Mouse (Mus musculus): ENCODE results near the gene Coa5. TPM values are rescaled to one million over a fixed set of nuclear protein-coding genes. Genes with fewer than 3 reads are reported as not detected.

Coa5 gene
- polyA plus RNA-seq, 1 experiment from 2014 or later, result 41.4 TPM

GRCm38 (mm10) chr1:37419420-37419819 is 10.5 kb downstream of the Coa5 start:
- Histone ChIP-seq H3K9ac (no peak overlapping the region), H3K4me2 (no peak overlapping the region), H3K36me3 (peaks cover 26% of the 10 kb centered on the region), H3K27me3 (no peaks in the 10 kb centered on the region), H3K4me3 (no peak overlapping the region), H3K4me1 (no peaks in the 10 kb centered on the region), H3K9me3 (no peaks in the 10 kb centered on the region; the same call in 1 of the 2 replicates), H3K27ac (no peak overlapping the region)
- WGBS, result 94% methylated on average over 1 of the region's 1 CpGs
- no peak for ATAC-seq (ENCODE audit: borderline replicate concordance, extremely low read depth, low FRiP score, low TSS enrichment)

- 74% methylated on average over 1 of the region's 1 CpGs for whole genome bisulfite sequencing
- no peaks in the 10 kb centered on the region for H3K27me3 ChIP-seq
Observed at GRCm38 (mm10) chr1:37415394-37415793, 14.5 kb downstream of the Coa5 start.

GRCm38 (mm10) chr1:37409647-37410046 is 20.3 kb downstream of the Coa5 start:
- H3K36me3 ChIP-seq, result no peaks in the 10 kb centered on the region
- ATAC-seq (ENCODE audit: borderline replicate concordance, extremely low read depth, low FRiP score, low TSS enrichment), result no peak
- no peak overlapping the region for H3K9ac ChIP-seq
- no peak overlapping the region for H3K4me2 ChIP-seq
- H3K27me3 ChIP-seq, result no peaks in the 10 kb centered on the region
- no peaks in the 10 kb centered on the region for H3K9me3 ChIP-seq
- H3K4me1 ChIP-seq, result no peaks in the 10 kb centered on the region
- no peak overlapping the region for H3K4me3 ChIP-seq
- no peak overlapping the region for H3K27ac ChIP-seq

More at GRCm38 (mm10) chr1:37415394-37415793, 14.5 kb downstream of the Coa5 start:
- no peak overlapping the region for H3K27ac ChIP-seq
- H3K4me2 ChIP-seq, result no peak overlapping the region
- H3K4me3 ChIP-seq, result no peak overlapping the region
- H3K4me1 ChIP-seq, result no peaks in the 10 kb centered on the region
- no peak overlapping the region for H3K9ac ChIP-seq
- ATAC-seq (ENCODE audit: borderline replicate concordance, extremely low read depth, low FRiP score, low TSS enrichment), result no peak
- H3K36me3 ChIP-seq, result peaks cover 21% of the 10 kb centered on the region
- no peaks in the 10 kb centered on the region for H3K9me3 ChIP-seq

DNA sequence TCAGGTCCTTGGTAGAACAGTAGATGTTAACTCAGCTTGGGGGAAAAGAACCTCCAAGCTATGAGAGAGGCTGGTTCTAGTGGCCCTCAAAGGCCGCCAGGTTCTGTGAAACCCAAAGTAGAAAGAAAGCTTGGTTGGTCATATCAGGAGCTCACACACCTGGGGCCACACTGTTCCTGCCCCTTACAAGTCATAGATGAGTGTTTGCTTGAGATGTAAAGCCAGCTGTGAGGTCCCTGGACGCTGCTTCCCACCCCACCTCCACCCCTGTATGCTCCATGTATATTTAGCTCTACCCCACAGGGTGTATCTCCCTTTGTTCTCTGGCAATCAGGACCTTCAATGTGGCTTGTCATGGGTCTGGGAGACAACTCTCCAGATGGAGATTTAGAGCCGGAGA is 21.2 kb downstream of the Coa5 start:
- H3K27me3 ChIP-seq, result no peaks in the 10 kb centered on the region
- ATAC-seq (ENCODE audit: borderline replicate concordance, extremely low read depth, low FRiP score, low TSS enrichment), result no peak
- no peaks in the 10 kb centered on the region for H3K9me3 ChIP-seq
- WGBS, result 49% methylated on average over 3 of the region's 3 CpGs
- H3K27ac ChIP-seq, result no peak overlapping the region
- no peak overlapping the region for H3K9ac ChIP-seq
- H3K4me2 ChIP-seq, result no peak overlapping the region
- no peak overlapping the region for H3K4me3 ChIP-seq
- no peaks in the 10 kb centered on the region for H3K4me1 ChIP-seq
- H3K36me3 ChIP-seq, result no peaks in the 10 kb centered on the region

- ATAC-seq (ENCODE audit: borderline replicate concordance, extremely low read depth, low FRiP score, low TSS enrichment), result no peak
- Histone ChIP-seq H3K9ac (no peak overlapping the region), H3K27me3 (no peaks in the 10 kb centered on the region), H3K4me3 (no peak overlapping the region), H3K9me3 (no peaks in the 10 kb centered on the region), H3K4me1 (no peaks in the 10 kb centered on the region), H3K27ac (no peak overlapping the region), H3K36me3 (no peaks in the 10 kb centered on the region), H3K4me2 (no peak overlapping the region)
- WGBS, result 72% methylated on average over 8 of the region's 8 CpGs
Observed at GRCm38 (mm10) chr1:37408059-37408458, 21.8 kb downstream of the Coa5 start.

- no peaks in the 10 kb centered on the region for H3K36me3 ChIP-seq
- no peaks in the 10 kb centered on the region for H3K27me3 ChIP-seq
- H3K4me3 ChIP-seq, result no peak overlapping the region
- WGBS, result 79% methylated on average over 8 of the region's 8 CpGs
- no peak overlapping the region for H3K27ac ChIP-seq
- no peak overlapping the region for H3K4me2 ChIP-seq
- ATAC-seq (ENCODE audit: borderline replicate concordance, extremely low read depth, low FRiP score, low TSS enrichment), result no peak
- H3K9me3 ChIP-seq, result no peaks in the 10 kb centered on the region
- H3K4me1 ChIP-seq, result no peaks in the 10 kb centered on the region
- H3K9ac ChIP-seq, result no peak overlapping the region
Observed at GRCm38 (mm10) chr1:37407228-37407627, 22.7 kb downstream of the Coa5 start.

- ATAC-seq (ENCODE audit: borderline replicate concordance, extremely low read depth, low FRiP score, low TSS enrichment), result no peak
- Histone ChIP-seq H3K9me3 (no peaks in the 10 kb centered on the region), H3K4me2 (no peak overlapping the region), H3K27ac (no peak overlapping the region), H3K4me1 (no peaks in the 10 kb centered on the region), H3K36me3 (no peaks in the 10 kb centered on the region), H3K9ac (no peak overlapping the region), H3K27me3 (no peaks in the 10 kb centered on the region), H3K4me3 (no peak overlapping the region)
- WGBS, result 77% methylated on average over 2 of the region's 2 CpGs
Observed at GRCm38 (mm10) chr1:37405137-37405536, 24.8 kb downstream of the Coa5 start.

- H3K9me3 ChIP-seq, result no peaks in the 10 kb centered on the region
- no peak for ATAC-seq (ENCODE audit: borderline replicate concordance, extremely low read depth, low FRiP score, low TSS enrichment)
- H3K9ac ChIP-seq, result no peak overlapping the region
- no peak overlapping the region for H3K4me2 ChIP-seq
- H3K27me3 ChIP-seq, result no peaks in the 10 kb centered on the region
- H3K27ac ChIP-seq, result no peak overlapping the region
- 55% methylated on average over 4 of the region's 4 CpGs for WGBS
- no peaks in the 10 kb centered on the region for H3K36me3 ChIP-seq
- H3K4me3 ChIP-seq, result no peak overlapping the region
- H3K4me1 ChIP-seq, result 0 out of 2 replicates have a peak, but pooled peaks cover 9% of the 10 kb centered on the region
Observed at GRCm38 (mm10) chr1:37401687-37402086, 28.2 kb downstream of the Coa5 start.

GRCm38 (mm10) chr1:37399734-37400133 is 30.2 kb downstream of the Coa5 start:
- no peaks in the 10 kb centered on the region for H3K27me3 ChIP-seq
- 0 out of 2 replicates have a peak, but pooled peaks cover 9% of the 10 kb centered on the region for H3K4me1 ChIP-seq
- no peaks in the 10 kb centered on the region for H3K9me3 ChIP-seq
- ATAC-seq (ENCODE audit: borderline replicate concordance, extremely low read depth, low FRiP score, low TSS enrichment), result no peak
- WGBS, result 46% methylated on average over 8 of the region's 8 CpGs
- H3K36me3 ChIP-seq, result no peaks in the 10 kb centered on the region
- no peak overlapping the region for H3K9ac ChIP-seq
- H3K27ac ChIP-seq, result no peak overlapping the region
- H3K4me2 ChIP-seq, result no peak overlapping the region
- no peak overlapping the region for H3K4me3 ChIP-seq

DNA sequence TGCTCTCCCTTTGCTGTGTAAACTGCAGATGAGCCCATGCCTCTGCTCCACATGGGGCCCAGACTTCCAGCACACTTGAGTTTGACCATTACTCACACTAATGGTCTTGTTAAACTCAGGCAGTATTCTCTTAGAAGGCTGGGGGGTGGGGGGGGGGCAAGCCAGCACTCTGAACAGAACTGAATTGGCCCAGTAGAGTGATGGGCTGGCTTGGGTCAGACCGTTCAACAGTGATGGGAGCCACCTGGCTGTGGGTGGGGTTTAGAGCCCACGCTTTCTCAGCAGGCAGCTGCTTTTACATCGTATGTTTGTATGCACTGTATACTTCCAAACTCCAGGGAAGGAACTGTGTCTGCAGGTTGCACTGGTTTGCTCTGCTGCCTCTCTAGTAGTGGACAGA is 30.9 kb downstream of the Coa5 start:
- Histone ChIP-seq H3K4me2 (no peak overlapping the region), H3K27ac (no peak overlapping the region), H3K9me3 (no peaks in the 10 kb centered on the region), H3K4me3 (no peak overlapping the region), H3K27me3 (no peaks in the 10 kb centered on the region), H3K4me1 (0 out of 2 replicates have a peak, but pooled peaks cover 9% of the 10 kb centered on the region), H3K9ac (no peak overlapping the region), H3K36me3 (no peaks in the 10 kb centered on the region)
- 20% methylated on average over 3 of the region's 3 CpGs for WGBS
- no peak for ATAC-seq (ENCODE audit: borderline replicate concordance, extremely low read depth, low FRiP score, low TSS enrichment)

DNA sequence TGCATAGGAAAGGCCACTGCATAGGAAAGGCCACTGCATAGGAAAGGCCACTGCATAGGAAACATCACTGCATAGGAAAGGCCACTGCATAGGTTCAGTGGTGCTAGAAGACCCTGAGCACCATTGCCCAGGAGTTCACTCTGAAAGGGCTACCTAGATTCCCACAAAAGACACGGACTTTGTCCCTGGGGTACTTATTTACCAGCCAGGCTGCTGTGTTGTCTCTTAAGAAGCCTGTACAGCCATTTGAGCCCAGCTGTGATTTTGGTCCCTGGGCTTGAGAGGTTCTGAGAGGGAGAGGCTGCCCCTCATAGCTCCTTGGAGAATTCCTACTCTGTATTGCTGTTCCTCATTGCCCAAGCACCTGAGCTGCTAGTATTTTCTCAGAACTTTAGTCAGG is 33.4 kb downstream of the Coa5 start:
- Histone ChIP-seq H3K9me3 (no peaks in the 10 kb centered on the region), H3K4me2 (no peak overlapping the region), H3K36me3 (no peaks in the 10 kb centered on the region), H3K4me1 (0 out of 2 replicates have a peak, but pooled peaks cover 9% of the 10 kb centered on the region), H3K9ac (no peak overlapping the region), H3K27me3 (no peaks in the 10 kb centered on the region), H3K27ac (no peak overlapping the region), H3K4me3 (no peak overlapping the region)
- WGBS, result 63% methylated on average over 1 of the region's 1 CpGs
- no peak for ATAC-seq (ENCODE audit: borderline replicate concordance, extremely low read depth, low FRiP score, low TSS enrichment)

GRCm38 (mm10) chr1:37393174-37393573 is 36.7 kb downstream of the Coa5 start:
- no peaks in the 10 kb centered on the region for H3K9me3 ChIP-seq
- no peaks in the 10 kb centered on the region for H3K27me3 ChIP-seq
- WGBS, result 70% methylated on average over 5 of the region's 5 CpGs
- H3K4me3 ChIP-seq, result no peak overlapping the region
- H3K36me3 ChIP-seq, result no peaks in the 10 kb centered on the region
- no peak overlapping the region for H3K27ac ChIP-seq
- no peak overlapping the region for H3K4me2 ChIP-seq
- H3K4me1 ChIP-seq, result no peaks in the 10 kb centered on the region
- ATAC-seq (ENCODE audit: borderline replicate concordance, extremely low read depth, low FRiP score, low TSS enrichment), result no peak
- H3K9ac ChIP-seq, result no peak overlapping the region

- WGBS, result 65% methylated on average over 7 of the region's 7 CpGs
- no peak overlapping the region for H3K4me2 ChIP-seq
- no peak overlapping the region for H3K27ac ChIP-seq
Observed at GRCm38 (mm10) chr1:37386448-37386971, 43.4 kb downstream of the Coa5 start.

More at GRCm38 (mm10) chr1:37386448-37386971, 43.4 kb downstream of the Coa5 start:
- Histone ChIP-seq H3K27me3 (no peaks in the 10 kb centered on the region), H3K9me3 (no peaks in the 10 kb centered on the region), H3K4me1 (peaks cover 5% of the 10 kb centered on the region; the same call in 1 of the 2 replicates), H3K9ac (no peak overlapping the region), H3K4me3 (no peak overlapping the region), H3K36me3 (no peaks in the 10 kb centered on the region)
- ATAC-seq (ENCODE audit: borderline replicate concordance, extremely low read depth, low FRiP score, low TSS enrichment), result no peak

Data from lung, embryonic 15.5 days (tissue).